Mouse (Mus musculus) midbrain, embryonic 15.5 days (tissue): ENCODE data around the gene Nipsnap1. TPM values are rescaled to one million over a fixed set of nuclear protein-coding genes. Genes with fewer than 3 reads are reported as not detected.

Source experiments
- ATAC-seq: fragments of 200-750 bp; cut with Nextera tagmentation; replicated peaks from 2 replicates; pipeline ENCODE4 v1.8.0; 2017; ENCODE audit warnings: moderate TSS enrichment
- H3K27ac ChIP-seq: fragments of 300-500 bp; sonication (generic); 2 replicates; pipeline ENCODE4 v1.5.1; 2015; ENCODE audit warnings: mild to moderate bottlenecking, inconsistent platforms
- H3K27me3 ChIP-seq: fragments of 300-500 bp; sonication (generic); replicated peaks from 2 replicates; pipeline ENCODE4 v1.6.1; 2015; ENCODE audit warnings: inconsistent platforms
- H3K36me3 ChIP-seq: fragments of 300-500 bp; sonication (generic); replicated peaks from 2 replicates; pipeline ENCODE4 v1.6.1; 2015; ENCODE audit warnings: inconsistent platforms
- H3K4me1 ChIP-seq: fragments of 300-500 bp; sonication (generic); 2 replicates; pipeline ENCODE4 v1.6.1; 2015; ENCODE audit warnings: inconsistent platforms
- H3K4me2 ChIP-seq: fragments of 300-500 bp; sonication (generic); 2 replicates; pipeline ENCODE4 v1.6.1; 2015; ENCODE audit warnings: inconsistent platforms, mild to moderate bottlenecking, moderate library complexity
- H3K4me3 ChIP-seq: fragments of 300-500 bp; sonication (generic); 2 replicates; pipeline ENCODE4 v1.5.1; 2015; ENCODE audit warnings: mild to moderate bottlenecking, inconsistent platforms
- H3K9ac ChIP-seq: fragments of 300-500 bp; sonication (generic); 2 replicates; pipeline ENCODE4 v1.6.1; 2015; ENCODE audit warnings: mild to moderate bottlenecking, inconsistent platforms
- H3K9me3 ChIP-seq: fragments of 300-500 bp; sonication (generic); 2 replicates; pipeline ENCODE4 v1.6.1; 2016; ENCODE audit warnings: inconsistent platforms
- WGBS: fragments of 180-500 bp; shearing (Covaris S2); methylation state at CpG from one replicate; pipeline ENCODE4 v1.1.7; 2015; ENCODE audit warnings: mixed read lengths; 5-methylcytosine and 5-hydroxymethylcytosine counted together
- polyA plus RNA-seq: library from polyadenylated mRNA; unstranded; fragments of >200 nt; fragmentation: Nextera tagmentation; extraction: Ambion mirVana; gene quantifications from 2 replicates; pipeline ENCODE4 v1.2.1, GENCODE M21; 2015

Nipsnap1 gene
- 150 and 152 TPM in 2 replicates for polyA plus RNA-seq

GRCm38 (mm10) chr11:4873755-4874475, at the start of gene Nipsnap1:
Nipsnap1 (plus strand) TSS chr11:4873951.
- Histone ChIP-seq H3K9ac (peak within 1 kb of the TSS; percentile 97), H3K9me3 (no peaks in the 10 kb centered on the region)
- under 1% methylated on average over 30 of the region's 30 CpGs for WGBS

GRCm38 (mm10) chr11:4826152-4826778, 47.5 kb upstream of the Nipsnap1 start:
- H3K36me3 ChIP-seq = no peaks in the 10 kb centered on the region
- H3K9ac ChIP-seq = no peak overlapping the region
- WGBS = 96% methylated on average over 3 of the region's 3 CpGs
- no peak overlapping the region for H3K27ac ChIP-seq
- H3K9me3 ChIP-seq = no peaks in the 10 kb centered on the region
- no peak overlapping the region for H3K4me3 ChIP-seq
- no peak for ATAC-seq
- H3K27me3 ChIP-seq = no peaks in the 10 kb centered on the region
- no peak overlapping the region for H3K4me2 ChIP-seq
- no peaks in the 10 kb centered on the region for H3K4me1 ChIP-seq

More at GRCm38 (mm10) chr11:4873755-4874475, at the start of gene Nipsnap1:
- Histone ChIP-seq H3K27ac (peak within 1 kb of the TSS; percentile 88), H3K4me1 (peaks cover 15% of the 10 kb centered on the region), H3K4me3 (peak within 1 kb of the TSS; percentile 88), H3K4me2 (peak within 1 kb of the TSS; percentile 86), H3K27me3 (no peaks in the 10 kb centered on the region), H3K36me3 (peaks cover 5% of the 10 kb centered on the region; the same call in 1 of the 2 replicates)
- peak; percentile 96 for ATAC-seq

- Histone ChIP-seq H3K4me1 (no peaks in the 10 kb centered on the region), H3K9ac (no peak overlapping the region), H3K9me3 (no peaks in the 10 kb centered on the region), H3K4me2 (no peak overlapping the region), H3K36me3 (no peaks in the 10 kb centered on the region), H3K4me3 (no peak overlapping the region), H3K27me3 (no peaks in the 10 kb centered on the region), H3K27ac (no peak overlapping the region)
- ATAC-seq = no peak
These were observed 46.4 kb upstream of the Nipsnap1 start for GRCm38 (mm10) chr11:4827340-4827739.

- no peak overlapping the region for H3K4me3 ChIP-seq
- H3K36me3 ChIP-seq = no peaks in the 10 kb centered on the region
- 86% methylated on average over 2 of the region's 2 CpGs for WGBS
- H3K4me1 ChIP-seq = no peaks in the 10 kb centered on the region
- H3K27me3 ChIP-seq = no peaks in the 10 kb centered on the region
- H3K27ac ChIP-seq = no peak overlapping the region
- no peaks in the 10 kb centered on the region for H3K9me3 ChIP-seq
- H3K4me2 ChIP-seq = no peak overlapping the region
- H3K9ac ChIP-seq = no peak overlapping the region
- no peak for ATAC-seq
These were observed 45.8 kb upstream of the Nipsnap1 start for GRCm38 (mm10) chr11:4827916-4828315.

- Histone ChIP-seq H3K9ac (no peak overlapping the region), H3K4me3 (no peak overlapping the region), H3K4me1 (no peaks in the 10 kb centered on the region), H3K4me2 (no peak overlapping the region), H3K27me3 (no peaks in the 10 kb centered on the region), H3K9me3 (no peaks in the 10 kb centered on the region), H3K36me3 (no peaks in the 10 kb centered on the region), H3K27ac (no peak overlapping the region)
- ATAC-seq = no peak
These were observed 42.7 kb upstream of the Nipsnap1 start for GRCm38 (mm10) chr11:4831066-4831465.

- ATAC-seq = no peak
These were observed 40.3 kb upstream of the Nipsnap1 start for GRCm38 (mm10) chr11:4833295-4833939.

GRCm38 (mm10) chr11:4835436-4835835, 38.3 kb upstream of the Nipsnap1 start:
- no peak overlapping the region for H3K9ac ChIP-seq

More at GRCm38 (mm10) chr11:4833295-4833939, 40.3 kb upstream of the Nipsnap1 start:
- Histone ChIP-seq H3K4me2 (no peak overlapping the region), H3K4me1 (no peaks in the 10 kb centered on the region), H3K4me3 (no peak overlapping the region), H3K27ac (no peak overlapping the region), H3K36me3 (no peaks in the 10 kb centered on the region), H3K9me3 (no peaks in the 10 kb centered on the region), H3K9ac (no peak overlapping the region), H3K27me3 (no peaks in the 10 kb centered on the region)
- 79% methylated on average over 3 of the region's 3 CpGs for WGBS

GRCm38 (mm10) chr11:4836755-4837154, 37.0 kb upstream of the Nipsnap1 start:
- ATAC-seq = no peak
- Histone ChIP-seq H3K36me3 (no peaks in the 10 kb centered on the region), H3K4me3 (no peak overlapping the region), H3K4me2 (no peak overlapping the region), H3K27me3 (no peaks in the 10 kb centered on the region), H3K27ac (no peak overlapping the region), H3K4me1 (no peaks in the 10 kb centered on the region), H3K9ac (no peak overlapping the region), H3K9me3 (no peaks in the 10 kb centered on the region)
- 60% methylated on average over 6 of the region's 6 CpGs for WGBS

More at GRCm38 (mm10) chr11:4835436-4835835, 38.3 kb upstream of the Nipsnap1 start:
- Histone ChIP-seq H3K9me3 (no peaks in the 10 kb centered on the region), H3K4me3 (no peak overlapping the region), H3K27me3 (no peaks in the 10 kb centered on the region), H3K27ac (no peak overlapping the region), H3K36me3 (no peaks in the 10 kb centered on the region), H3K4me1 (no peaks in the 10 kb centered on the region), H3K4me2 (no peak overlapping the region)
- 87% methylated on average over 6 of the region's 6 CpGs for WGBS
- ATAC-seq = no peak

- no peaks in the 10 kb centered on the region for H3K36me3 ChIP-seq
- ATAC-seq = no peak
- 82% methylated on average over 5 of the region's 5 CpGs for WGBS
- H3K27me3 ChIP-seq = no peaks in the 10 kb centered on the region
- no peak overlapping the region for H3K4me3 ChIP-seq
- no peak overlapping the region for H3K27ac ChIP-seq
- no peaks in the 10 kb centered on the region for H3K9me3 ChIP-seq
- no peak overlapping the region for H3K4me2 ChIP-seq
- no peak overlapping the region for H3K9ac ChIP-seq
- H3K4me1 ChIP-seq = no peaks in the 10 kb centered on the region
These were observed 36.4 kb upstream of the Nipsnap1 start for GRCm38 (mm10) chr11:4837342-4837741.

- no peaks in the 10 kb centered on the region for H3K36me3 ChIP-seq
- H3K27ac ChIP-seq = no peak overlapping the region
- H3K9ac ChIP-seq = no peak overlapping the region
- no peaks in the 10 kb centered on the region for H3K4me1 ChIP-seq
- no peaks in the 10 kb centered on the region for H3K9me3 ChIP-seq
- no peak for ATAC-seq
- no peak overlapping the region for H3K4me3 ChIP-seq
- H3K27me3 ChIP-seq = no peaks in the 10 kb centered on the region
- no peak overlapping the region for H3K4me2 ChIP-seq
- WGBS = 96% methylated on average over 1 of the region's 1 CpGs
These were observed 35.5 kb upstream of the Nipsnap1 start for GRCm38 (mm10) chr11:4838235-4838634.

- no peaks in the 10 kb centered on the region for H3K4me1 ChIP-seq
- 88% methylated on average over 3 of the region's 3 CpGs for WGBS
- no peak overlapping the region for H3K27ac ChIP-seq
- H3K9ac ChIP-seq = no peak overlapping the region
- no peaks in the 10 kb centered on the region for H3K27me3 ChIP-seq
- ATAC-seq = no peak
- H3K4me3 ChIP-seq = no peak overlapping the region
- no peaks in the 10 kb centered on the region for H3K36me3 ChIP-seq
- no peak overlapping the region for H3K4me2 ChIP-seq
- no peaks in the 10 kb centered on the region for H3K9me3 ChIP-seq
These were observed 32.7 kb upstream of the Nipsnap1 start for GRCm38 (mm10) chr11:4840942-4841526.
